Mouse (Mus musculus): Measurements from ENCODE around the gene Slc16a2. TPM values are rescaled to one million over a fixed set of nuclear protein-coding genes. Genes with fewer than 3 reads are reported as not detected.

Slc16a2 gene
- polyA plus RNA-seq, 1 experiment from 2014 or later: 9.6 TPM

GRCm38 (mm10) chrX:103819253-103819652 is 2.5 kb downstream of the Slc16a2 start:
- H3K9ac ChIP-seq (ENCODE audit: low read length): no peak overlapping the region
- H3K4me3 ChIP-seq (ENCODE audit: low read depth, low read length): no peak overlapping the region
- H3K4me1 ChIP-seq (replicated peaks; ENCODE audit: control insufficient read depth, insufficient read depth, low read length): no peaks in the 10 kb centered on the region
- H3K36me3 ChIP-seq (ENCODE audit: control insufficient read depth, insufficient read depth, low read length): no peaks in the 10 kb centered on the region
- no peaks in the 10 kb centered on the region for H3K9me3 ChIP-seq (ENCODE audit: control insufficient read depth, low read length)
- DNase-seq (ENCODE audit: low spot score) (no peak), ATAC-seq (replicated peaks; ENCODE audit: low FRiP score, low TSS enrichment, low read depth) (no peak)
- peaks cover 30% of the 10 kb centered on the region; the same call in 1 of the 2 replicates for H3K27me3 ChIP-seq (replicated peaks; ENCODE audit: control insufficient read depth, insufficient read depth, low read length)
- no peak overlapping the region for H3K4me2 ChIP-seq (ENCODE audit: low read length)
- H3K27ac ChIP-seq (ENCODE audit: low read depth): no peak overlapping the region
- WGBS: 65% methylated on average over 6 of the region's 6 CpGs

GRCm38 (mm10) chrX:103812690-103813089 is 9.1 kb downstream of the Slc16a2 start:
- H3K4me2 ChIP-seq (ENCODE audit: low read length): no peak overlapping the region
- ATAC-seq (replicated peaks; ENCODE audit: low FRiP score, low TSS enrichment, low read depth): no peak
- WGBS: 55% methylated on average over 1 of the region's 1 CpGs

GRCm38 (mm10) chrX:103810483-103810882 is 11.3 kb downstream of the Slc16a2 start:
- no peak overlapping the region for H3K9ac ChIP-seq (ENCODE audit: low read length)
- no peaks in the 10 kb centered on the region for H3K9me3 ChIP-seq (ENCODE audit: control insufficient read depth, low read length)
- H3K27me3 ChIP-seq (replicated peaks; ENCODE audit: control insufficient read depth, insufficient read depth, low read length): peaks cover 26% of the 10 kb centered on the region
- H3K27ac ChIP-seq (ENCODE audit: low read depth): no peak overlapping the region
- ATAC-seq (replicated peaks; ENCODE audit: low FRiP score, low TSS enrichment, low read depth): no peak
- H3K36me3 ChIP-seq (ENCODE audit: control insufficient read depth, insufficient read depth, low read length): no peaks in the 10 kb centered on the region
- H3K4me1 ChIP-seq (replicated peaks; ENCODE audit: control insufficient read depth, insufficient read depth, low read length): no peaks in the 10 kb centered on the region
- WGBS: 78% methylated on average over 1 of the region's 1 CpGs
- no peak for DNase-seq (ENCODE audit: low spot score)
- H3K4me3 ChIP-seq (ENCODE audit: low read depth, low read length): no peak overlapping the region
- no peak overlapping the region for H3K4me2 ChIP-seq (ENCODE audit: low read length)

More at GRCm38 (mm10) chrX:103812690-103813089, 9.1 kb downstream of the Slc16a2 start:
- peaks cover 21% of the 10 kb centered on the region for H3K27me3 ChIP-seq (replicated peaks; ENCODE audit: control insufficient read depth, insufficient read depth, low read length)
- no peaks in the 10 kb centered on the region for H3K9me3 ChIP-seq (ENCODE audit: control insufficient read depth, low read length)
- no peaks in the 10 kb centered on the region for H3K36me3 ChIP-seq (ENCODE audit: control insufficient read depth, insufficient read depth, low read length)
- H3K27ac ChIP-seq (ENCODE audit: low read depth): no peak overlapping the region
- DNase-seq (ENCODE audit: low spot score): no peak
- no peak overlapping the region for H3K9ac ChIP-seq (ENCODE audit: low read length)
- no peaks in the 10 kb centered on the region for H3K4me1 ChIP-seq (replicated peaks; ENCODE audit: control insufficient read depth, insufficient read depth, low read length)
- no peak overlapping the region for H3K4me3 ChIP-seq (ENCODE audit: low read depth, low read length)

- DNase-seq (ENCODE audit: low spot score) (no peak), ATAC-seq (replicated peaks; ENCODE audit: low FRiP score, low TSS enrichment, low read depth) (no peak)
- no peaks in the 10 kb centered on the region for H3K4me1 ChIP-seq (replicated peaks; ENCODE audit: control insufficient read depth, insufficient read depth, low read length)
- H3K27me3 ChIP-seq (replicated peaks; ENCODE audit: control insufficient read depth, insufficient read depth, low read length): peaks cover 39% of the 10 kb centered on the region
- H3K4me3 ChIP-seq (ENCODE audit: low read depth, low read length): no peak overlapping the region
- no peaks in the 10 kb centered on the region for H3K9me3 ChIP-seq (ENCODE audit: control insufficient read depth, low read length)
- 82% methylated on average over 4 of the region's 4 CpGs for WGBS
- H3K9ac ChIP-seq (ENCODE audit: low read length): no peak overlapping the region
- no peak overlapping the region for H3K27ac ChIP-seq (ENCODE audit: low read depth)
- H3K36me3 ChIP-seq (ENCODE audit: control insufficient read depth, insufficient read depth, low read length): no peaks in the 10 kb centered on the region
- no peak overlapping the region for H3K4me2 ChIP-seq (ENCODE audit: low read length)
Observed at GRCm38 (mm10) chrX:103806373-103806772, 15.4 kb downstream of the Slc16a2 start.

GRCm38 (mm10) chrX:103796961-103797360 is 24.8 kb downstream of the Slc16a2 start:
- H3K9ac ChIP-seq (ENCODE audit: low read length): no peak overlapping the region
- 84% methylated on average over 1 of the region's 1 CpGs for WGBS

GRCm38 (mm10) chrX:103795506-103795905 is 26.3 kb downstream of the Slc16a2 start:
- H3K9me3 ChIP-seq (ENCODE audit: control insufficient read depth, low read length): no peaks in the 10 kb centered on the region
- DNase-seq (ENCODE audit: low spot score): no peak
- no peaks in the 10 kb centered on the region for H3K36me3 ChIP-seq (ENCODE audit: control insufficient read depth, insufficient read depth, low read length)
- 73% methylated on average over 5 of the region's 5 CpGs for WGBS
- H3K4me1 ChIP-seq (replicated peaks; ENCODE audit: control insufficient read depth, insufficient read depth, low read length): no peaks in the 10 kb centered on the region
- no peak overlapping the region for H3K9ac ChIP-seq (ENCODE audit: low read length)
- no peak for ATAC-seq (replicated peaks; ENCODE audit: low FRiP score, low TSS enrichment, low read depth)
- no peak overlapping the region for H3K27ac ChIP-seq (ENCODE audit: low read depth)
- H3K4me2 ChIP-seq (ENCODE audit: low read length): no peak overlapping the region
- peaks cover 23% of the 10 kb centered on the region; the same call in 1 of the 2 replicates for H3K27me3 ChIP-seq (replicated peaks; ENCODE audit: control insufficient read depth, insufficient read depth, low read length)
- H3K4me3 ChIP-seq (ENCODE audit: low read depth, low read length): no peak overlapping the region

More at GRCm38 (mm10) chrX:103796961-103797360, 24.8 kb downstream of the Slc16a2 start:
- H3K4me3 ChIP-seq (ENCODE audit: low read depth, low read length): no peak overlapping the region
- H3K9me3 ChIP-seq (ENCODE audit: control insufficient read depth, low read length): no peaks in the 10 kb centered on the region
- ATAC-seq (replicated peaks; ENCODE audit: low FRiP score, low TSS enrichment, low read depth): no peak
- no peak for DNase-seq (ENCODE audit: low spot score)
- no peak overlapping the region for H3K4me2 ChIP-seq (ENCODE audit: low read length)
- no peaks in the 10 kb centered on the region for H3K36me3 ChIP-seq (ENCODE audit: control insufficient read depth, insufficient read depth, low read length)
- H3K4me1 ChIP-seq (replicated peaks; ENCODE audit: control insufficient read depth, insufficient read depth, low read length): no peaks in the 10 kb centered on the region
- H3K27me3 ChIP-seq (replicated peaks; ENCODE audit: control insufficient read depth, insufficient read depth, low read length): peaks cover 12% of the 10 kb centered on the region; the same call in 1 of the 2 replicates
- H3K27ac ChIP-seq (ENCODE audit: low read depth): no peak overlapping the region

GRCm38 (mm10) chrX:103791329-103791728 is 30.5 kb downstream of the Slc16a2 start:
- Histone ChIP-seq H3K27ac (ENCODE audit: low read depth) (no peak overlapping the region), H3K9me3 (ENCODE audit: control insufficient read depth, low read length) (no peaks in the 10 kb centered on the region), H3K4me3 (ENCODE audit: low read depth, low read length) (no peak overlapping the region), H3K4me2 (ENCODE audit: low read length) (no peak overlapping the region), H3K9ac (ENCODE audit: low read length) (no peak overlapping the region), H3K27me3 (replicated peaks; ENCODE audit: control insufficient read depth, insufficient read depth, low read length) (peaks cover 25% of the 10 kb centered on the region; the same call in 1 of the 2 replicates), H3K4me1 (replicated peaks; ENCODE audit: control insufficient read depth, insufficient read depth, low read length) (no peaks in the 10 kb centered on the region), H3K36me3 (ENCODE audit: control insufficient read depth, insufficient read depth, low read length) (no peaks in the 10 kb centered on the region)
- ATAC-seq (replicated peaks; ENCODE audit: low FRiP score, low TSS enrichment, low read depth) (no peak), DNase-seq (ENCODE audit: low spot score) (no peak)
- 90% methylated on average over 2 of the region's 2 CpGs for WGBS

- 66% methylated on average over 2 of the region's 2 CpGs for WGBS
- H3K9me3 ChIP-seq (ENCODE audit: control insufficient read depth, low read length): no peaks in the 10 kb centered on the region
- H3K4me2 ChIP-seq (ENCODE audit: low read length): no peak overlapping the region
- H3K9ac ChIP-seq (ENCODE audit: low read length): no peak overlapping the region
- no peak for ATAC-seq (replicated peaks; ENCODE audit: low FRiP score, low TSS enrichment, low read depth)
- H3K4me3 ChIP-seq (ENCODE audit: low read depth, low read length): no peak overlapping the region
- H3K36me3 ChIP-seq (ENCODE audit: control insufficient read depth, insufficient read depth, low read length): no peaks in the 10 kb centered on the region
- DNase-seq (ENCODE audit: low spot score): no peak
- H3K27ac ChIP-seq (ENCODE audit: low read depth): no peak overlapping the region
- H3K4me1 ChIP-seq (replicated peaks; ENCODE audit: control insufficient read depth, insufficient read depth, low read length): no peaks in the 10 kb centered on the region
- peaks cover 17% of the 10 kb centered on the region for H3K27me3 ChIP-seq (replicated peaks; ENCODE audit: control insufficient read depth, insufficient read depth, low read length)
Observed at GRCm38 (mm10) chrX:103785681-103786080, 36.1 kb downstream of the Slc16a2 start.

GRCm38 (mm10) chrX:103776412-103776811 is 45.4 kb downstream of the Slc16a2 start:
- DNase-seq (ENCODE audit: low spot score) (no peak), ATAC-seq (replicated peaks; ENCODE audit: low FRiP score, low TSS enrichment, low read depth) (no peak)
- Histone ChIP-seq H3K4me3 (ENCODE audit: low read depth, low read length) (no peak overlapping the region), H3K27ac (ENCODE audit: low read depth) (no peak overlapping the region), H3K4me2 (ENCODE audit: low read length) (no peak overlapping the region), H3K9ac (ENCODE audit: low read length) (no peak overlapping the region), H3K4me1 (replicated peaks; ENCODE audit: control insufficient read depth, insufficient read depth, low read length) (no peaks in the 10 kb centered on the region), H3K9me3 (ENCODE audit: control insufficient read depth, low read length) (no peaks in the 10 kb centered on the region), H3K36me3 (ENCODE audit: control insufficient read depth, insufficient read depth, low read length) (no peaks in the 10 kb centered on the region), H3K27me3 (replicated peaks; ENCODE audit: control insufficient read depth, insufficient read depth, low read length) (peaks cover 7% of the 10 kb centered on the region)

Measured in intestine, embryonic 14.5 days (tissue).